Mouse (Mus musculus) embryonic fibroblast, embryonic 13.5 days (primary cell): ENCODE results near the gene Ide.

ENCODE experiments used
- CTCF ChIP-seq: IDR thresholded peaks from 2 replicates; pipeline ENCODE4 v1.5.1; 2011; ENCODE audit warnings: mild to moderate bottlenecking, control low read depth, low read length, moderate library complexity, borderline replicate concordance; ENCODE audit not compliant: insufficient read depth
- POLR2A ChIP-seq: IDR thresholded peaks from 2 replicates; pipeline ENCODE4 v1.6.1; 2011; ENCODE audit warnings: low read depth, mild to moderate bottlenecking, control low read depth, low read length, moderate library complexity

DNA sequence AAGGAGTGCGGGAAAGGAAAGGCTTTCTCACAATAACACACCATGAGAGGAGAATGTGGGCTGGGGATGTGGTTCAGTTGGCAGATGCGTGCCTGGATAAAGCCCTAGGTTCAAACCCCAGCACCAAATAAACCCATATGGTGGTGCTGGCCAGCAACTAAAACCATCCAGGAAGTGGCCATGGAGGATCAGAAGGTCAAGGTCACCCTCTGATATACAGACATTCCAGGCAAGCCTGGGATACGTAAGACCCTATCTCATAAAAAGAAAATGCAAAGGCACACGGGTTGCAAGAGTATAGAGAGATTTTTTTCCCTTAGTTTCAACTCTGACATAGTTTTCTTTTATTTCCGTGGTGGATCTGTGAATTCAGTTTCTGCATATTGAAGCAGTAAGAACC is 3.3 kb upstream of the Ide start:
- no peak for TF ChIP-seq CTCF
- TF ChIP-seq POLR2A, result no peak
